Mouse (Mus musculus) cerebellum, adult 2 months (tissue): ENCODE measurements around the gene Tlr13. TPM values are rescaled to one million over a fixed set of nuclear protein-coding genes. Genes with fewer than 3 reads are reported as not detected.
A peak's percentile ranks its signal among the peaks of the same experiment; 100 is the strongest.

Experiments used
- DNase-seq, 2 experiments: peaks; one replicate each; pipeline ENCODE4 v3.0.0; 2021
- H3K27ac ChIP-seq: fragments of 200-500 bp; 2 replicates; pipeline ENCODE4 v1.5.1; 2012; ENCODE audit warnings: low read length, control low read depth, inconsistent platforms; ENCODE audit not compliant: insufficient read depth
- H3K27me3 ChIP-seq: fragments of 200-500 bp; 2 replicates; pipeline ENCODE4 v1.6.1; 2012; ENCODE audit warnings: inconsistent platforms, mild to moderate bottlenecking, low read length, moderate library complexity; ENCODE audit not compliant: control insufficient read depth, insufficient read depth
- H3K4me1 ChIP-seq: fragments of 200-500 bp; 2 replicates; pipeline ENCODE4 v1.6.1; 2011; ENCODE audit warnings: low read length; ENCODE audit not compliant: control insufficient read depth, insufficient read depth
- H3K4me3 ChIP-seq: fragments of 200-500 bp; replicated peaks from 2 replicates; pipeline ENCODE3; 2011; ENCODE audit warnings: mild to moderate bottlenecking, low read depth, low read length, control low read depth; ENCODE audit not compliant: insufficient read depth
- CTCF ChIP-seq: fragments of 200-500 bp; IDR thresholded peaks from 2 replicates; pipeline ENCODE4 v1.5.1; 2011; ENCODE audit warnings: low read depth, mild to moderate bottlenecking, control low read depth, low read length, moderate library complexity, borderline replicate concordance; ENCODE audit not compliant: insufficient read depth
- POLR2A ChIP-seq: fragments of 200-500 bp; IDR thresholded peaks from 2 replicates; pipeline ENCODE4 v1.6.1; 2011; ENCODE audit warnings: low read length, control low read depth, borderline replicate concordance; ENCODE audit not compliant: insufficient read depth
- WGBS: fragments of 180-500 bp; shearing (Covaris S2); methylation state at CpG from one replicate; pipeline ENCODE4 v1.1.7; 2018; 5-methylcytosine and 5-hydroxymethylcytosine counted together
- polyA plus RNA-seq: library from polyadenylated mRNA; depleted of rRNA; stranded (reverse); fragments of >200 nt; gene quantifications from 2 replicates; pipeline ENCODE4 v1.2.3, GENCODE M21; 2012

The Tlr13 gene
- polyA plus RNA-seq, 1 experiment: 0.41 TPM

DNA sequence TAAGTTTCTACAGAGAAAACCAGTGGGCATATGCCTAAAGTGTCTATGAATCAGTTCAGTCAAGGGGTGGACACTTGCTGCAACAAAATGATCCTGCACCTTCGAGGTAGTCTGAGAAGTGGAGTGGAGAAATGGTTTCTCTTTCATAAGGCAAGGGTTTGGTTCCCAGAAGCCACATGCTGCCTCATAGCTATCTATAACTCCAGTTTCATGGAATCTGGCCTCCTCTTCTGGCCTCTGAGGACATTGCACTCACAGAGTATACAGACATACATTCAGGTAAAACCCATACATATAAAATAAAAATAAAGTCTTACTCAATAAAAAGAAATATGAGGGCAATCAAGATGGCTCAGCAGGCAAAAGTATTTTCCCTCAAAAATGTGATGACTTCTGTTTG is 22.1 kb downstream of the Tlr13 start:
- H3K4me3 ChIP-seq: no peak overlapping the region
- H3K27ac ChIP-seq: no peak overlapping the region
- DNase-seq: no peak
- H3K27me3 ChIP-seq: no peaks in the 10 kb centered on the region
- H3K4me1 ChIP-seq: no peaks in the 10 kb centered on the region
- 72% methylated on average over 1 of the region's 1 CpGs for WGBS
- TF ChIP-seq CTCF (no peak), POLR2A (no peak)

DNA sequence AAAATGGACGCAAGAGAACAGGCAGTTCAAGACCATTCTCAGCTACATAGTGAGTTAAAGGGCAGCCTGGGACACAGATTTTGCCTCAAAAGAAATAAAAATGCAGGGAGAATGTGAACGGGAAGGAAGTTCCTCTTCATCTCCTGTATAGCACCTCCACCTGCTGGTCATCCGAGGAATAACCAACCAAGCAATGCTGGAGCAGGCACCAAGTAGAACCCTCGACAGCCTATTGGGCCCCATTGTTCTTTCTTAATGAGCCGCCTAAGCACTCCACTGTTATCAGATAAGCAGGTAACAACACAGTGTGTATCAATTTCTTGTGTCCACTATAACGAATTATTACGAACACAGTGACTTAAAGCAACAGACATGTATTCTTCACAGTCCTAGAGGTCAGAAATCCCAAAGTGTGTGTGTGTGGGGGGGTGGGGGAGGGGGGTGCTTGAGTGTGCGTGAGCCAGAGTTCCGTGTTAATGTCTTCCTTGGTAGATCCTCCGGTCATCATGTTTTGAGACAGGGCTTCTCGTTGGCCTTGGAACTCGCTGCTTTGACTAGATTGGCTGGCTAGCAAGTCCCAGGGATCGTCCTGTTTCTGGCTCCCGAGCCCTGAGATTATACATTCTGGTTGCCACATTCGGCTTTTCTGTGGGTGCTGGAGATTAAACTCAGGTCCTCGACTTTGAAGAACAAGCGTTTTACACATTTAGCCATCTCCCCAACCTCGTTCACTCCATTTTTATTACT is 28.3 kb downstream of the Tlr13 start:
- 12% methylated on average over 18 of the region's 18 CpGs for WGBS
- Histone ChIP-seq H3K4me3 (peak overlapping the region; percentile 35), H3K27ac (no peak overlapping the region), H3K27me3 (no peaks in the 10 kb centered on the region), H3K4me1 (no peaks in the 10 kb centered on the region)
- DNase-seq: peak; percentile 62 to 72
- no peak for TF ChIP-seq POLR2A
- TF ChIP-seq CTCF: peak; percentile 62; the same call in 1 of the 2 replicates

DNA sequence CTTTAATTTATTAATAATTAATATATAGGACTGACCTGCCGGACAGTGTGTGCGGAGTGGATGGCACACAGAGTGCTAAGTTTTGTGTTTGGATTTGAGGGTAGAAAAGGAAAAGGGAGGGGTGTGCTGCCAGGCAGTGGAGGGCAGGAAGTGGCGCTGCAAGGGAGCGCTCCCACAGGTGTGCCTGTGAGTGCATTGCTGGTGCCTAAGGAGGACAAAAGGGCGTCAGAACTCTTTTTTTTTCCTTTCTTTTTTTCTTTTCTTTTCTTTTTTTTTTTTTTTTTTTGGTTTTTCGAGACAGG is 28.8 kb downstream of the Tlr13 start:
- H3K27me3 ChIP-seq: no peaks in the 10 kb centered on the region
- no peaks in the 10 kb centered on the region for H3K4me1 ChIP-seq
- TF ChIP-seq POLR2A: no peak
- TF ChIP-seq CTCF: no peak
- H3K4me3 ChIP-seq: no peak overlapping the region
- no peak overlapping the region for H3K27ac ChIP-seq
- 52% methylated on average over 5 of the region's 6 CpGs for WGBS
- DNase-seq: no peak

DNA sequence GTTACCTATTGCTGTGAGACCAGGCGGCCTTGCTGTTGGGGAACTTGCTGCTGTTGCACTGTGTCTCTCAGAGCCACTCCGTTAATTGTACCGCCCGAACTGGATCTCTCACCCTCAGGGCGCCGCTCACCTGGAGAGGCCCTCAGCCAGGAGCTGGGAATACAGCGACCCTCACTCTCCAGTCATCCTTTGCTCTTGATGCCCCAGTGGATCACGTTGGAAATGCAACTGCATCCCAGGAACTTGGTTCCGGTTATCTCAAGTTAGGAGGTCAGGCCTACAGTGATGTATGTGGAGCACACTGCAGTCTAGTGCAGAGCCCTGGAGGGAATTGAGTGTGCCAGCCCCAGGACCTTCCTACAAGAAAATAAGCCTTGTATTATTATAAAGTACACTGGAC is 33.3 kb downstream of the Tlr13 start:
- Histone ChIP-seq H3K4me3 (no peak overlapping the region), H3K4me1 (no peaks in the 10 kb centered on the region), H3K27ac (no peak overlapping the region), H3K27me3 (no peaks in the 10 kb centered on the region)
- DNase-seq: no peak
- WGBS: 60% methylated on average over 9 of the region's 9 CpGs
- TF ChIP-seq CTCF: no peak
- TF ChIP-seq POLR2A: no peak

DNA sequence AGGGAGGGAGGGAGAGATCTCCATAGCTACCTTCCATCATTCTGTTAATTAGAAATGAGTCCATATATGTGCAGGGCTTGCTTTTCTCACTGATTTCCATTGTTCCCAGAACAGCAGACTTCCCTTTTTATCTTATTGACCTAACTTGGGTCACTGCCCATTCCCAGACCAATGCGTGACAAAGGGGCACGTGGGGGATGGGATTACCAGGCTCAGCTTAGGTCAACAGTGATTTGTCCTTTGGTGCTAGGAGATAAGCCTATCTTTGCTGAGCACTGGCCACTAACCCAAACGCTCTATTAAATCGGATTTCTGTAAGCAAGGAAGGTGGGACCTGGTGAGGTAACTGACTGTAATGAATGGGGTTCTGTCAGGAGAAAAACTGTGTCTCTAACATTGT is 41.3 kb downstream of the Tlr13 start:
- WGBS: 57% methylated on average over 4 of the region's 4 CpGs
- Histone ChIP-seq H3K4me3 (no peak overlapping the region), H3K27ac (no peak overlapping the region), H3K4me1 (no peaks in the 10 kb centered on the region; the same call in 1 of the 2 replicates), H3K27me3 (no peaks in the 10 kb centered on the region)
- TF ChIP-seq POLR2A: no peak
- no peak for TF ChIP-seq CTCF
- DNase-seq: no peak

DNA sequence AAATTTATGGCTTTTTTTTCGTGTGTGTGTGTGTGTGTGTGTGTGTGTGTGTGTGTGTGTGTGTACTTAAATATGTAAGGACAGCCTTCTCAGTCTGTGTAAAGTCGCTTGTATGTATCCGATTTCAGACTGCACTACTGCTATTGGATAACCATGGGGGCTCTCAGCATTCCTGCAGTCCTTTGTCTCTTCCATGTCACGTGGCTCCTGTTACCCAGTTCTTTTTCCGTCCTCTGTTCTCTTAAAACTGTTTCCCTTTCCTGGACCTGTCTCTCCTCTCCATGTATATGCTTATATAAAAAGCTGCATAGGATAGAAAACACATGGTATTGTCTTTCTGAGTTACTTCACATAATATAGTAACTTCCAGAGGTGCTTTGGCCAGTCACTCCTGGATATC is 42.7 kb downstream of the Tlr13 start:
- 28% methylated on average over 5 of the region's 5 CpGs for WGBS
- no peaks in the 10 kb centered on the region for H3K27me3 ChIP-seq
- no peak overlapping the region for H3K4me3 ChIP-seq
- TF ChIP-seq POLR2A (no peak), CTCF (no peak)
- no peak overlapping the region for H3K27ac ChIP-seq
- H3K4me1 ChIP-seq: peaks cover 2% of the 10 kb centered on the region; the same call in 1 of the 2 replicates
- no peak for DNase-seq

DNA sequence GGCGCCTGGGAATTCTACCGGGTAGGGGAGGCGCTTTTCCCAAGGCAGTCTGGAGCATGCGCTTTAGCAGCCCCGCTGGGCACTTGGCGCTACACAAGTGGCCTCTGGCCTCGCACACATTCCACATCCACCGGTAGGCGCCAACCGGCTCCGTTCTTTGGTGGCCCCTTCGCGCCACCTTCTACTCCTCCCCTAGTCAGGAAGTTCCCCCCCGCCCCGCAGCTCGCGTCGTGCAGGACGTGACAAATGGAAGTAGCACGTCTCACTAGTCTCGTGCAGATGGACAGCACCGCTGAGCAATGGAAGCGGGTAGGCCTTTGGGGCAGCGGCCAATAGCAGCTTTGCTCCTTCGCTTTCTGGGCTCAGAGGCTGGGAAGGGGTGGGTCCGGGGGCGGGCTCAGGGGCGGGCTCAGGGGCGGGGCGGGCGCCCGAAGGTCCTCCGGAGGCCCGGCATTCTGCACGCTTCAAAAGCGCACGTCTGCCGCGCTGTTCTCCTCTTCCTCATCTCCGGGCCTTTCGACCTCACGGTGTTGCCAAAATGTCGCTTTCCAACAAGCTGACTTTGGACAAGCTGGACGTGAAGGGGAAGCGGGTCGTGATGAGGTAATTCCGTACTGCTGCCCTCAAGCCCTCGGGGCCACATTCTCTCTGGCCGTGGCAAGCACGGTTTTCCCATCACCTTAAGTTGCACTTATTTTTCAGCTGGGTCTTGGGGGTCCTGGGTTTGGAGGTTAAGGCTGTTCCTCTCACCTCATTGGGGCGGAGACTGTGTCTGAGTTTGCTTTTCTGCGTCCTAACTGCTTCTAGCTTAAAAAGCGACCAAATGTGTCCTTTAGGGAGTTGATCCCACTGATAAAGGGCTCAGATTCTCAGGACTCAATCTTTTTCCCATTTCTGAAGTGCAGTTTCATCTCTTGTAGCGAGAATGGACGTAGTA is 44.0 kb downstream of the Tlr13 start, which contains the start of gene Pgk1:
Pgk1 (plus strand) TSS at position 388 of the 937 bp plus-strand sequence.
- DNase-seq: peak; percentile 85 to 97
- TF ChIP-seq POLR2A: peak; percentile 32; the same call in 1 of the 2 replicates
- TF ChIP-seq CTCF: 0 out of 2 replicates have a peak, but pooled peaks have one; percentile 13
- H3K27ac ChIP-seq: peak within 1 kb of the TSS; percentile 71
- peak within 1 kb of the TSS; percentile 97 for H3K4me3 ChIP-seq
- peaks cover 2% of the 10 kb centered on the region; the same call in 1 of the 2 replicates for H3K4me1 ChIP-seq
- 7% methylated on average over 55 of the region's 55 CpGs for WGBS
- no peaks in the 10 kb centered on the region for H3K27me3 ChIP-seq
